Mouse (Mus musculus): ENCODE results near the gene Mgat4b.

Mgat4b gene

DNA sequence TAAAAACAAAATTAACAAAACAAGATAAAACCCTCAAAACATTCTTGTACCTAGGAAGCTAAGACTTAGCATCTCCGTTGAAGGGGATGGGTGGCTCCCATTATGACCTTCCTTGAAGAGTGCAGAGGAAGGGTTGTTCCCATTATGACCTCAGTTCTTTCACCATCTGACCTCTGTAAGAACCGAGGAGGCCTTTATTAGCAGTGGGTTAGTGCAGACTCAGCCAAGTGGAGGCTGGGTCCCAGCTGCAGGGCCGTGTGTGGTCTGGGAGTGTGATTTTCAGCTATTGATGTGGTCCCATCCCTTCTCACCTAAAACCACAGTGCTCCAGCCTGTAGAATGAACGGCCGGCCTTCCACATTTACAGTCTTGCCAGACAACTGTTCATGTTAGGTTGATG lies 34.6 kb downstream of the Mgat4b start:
- DNase-seq (ENCODE audit: extremely low read depth, low read depth): no peak

GRCm38 (mm10) chr11:50248473-50249171 lies 37.9 kb downstream of the Mgat4b start:
- DNase-seq (ENCODE audit: extremely low read depth, low read depth): no peak

GRCm38 (mm10) chr11:50252166-50252565 lies 41.5 kb downstream of the Mgat4b start:
- no peak for DNase-seq (ENCODE audit: extremely low read depth, low read depth)

DNA sequence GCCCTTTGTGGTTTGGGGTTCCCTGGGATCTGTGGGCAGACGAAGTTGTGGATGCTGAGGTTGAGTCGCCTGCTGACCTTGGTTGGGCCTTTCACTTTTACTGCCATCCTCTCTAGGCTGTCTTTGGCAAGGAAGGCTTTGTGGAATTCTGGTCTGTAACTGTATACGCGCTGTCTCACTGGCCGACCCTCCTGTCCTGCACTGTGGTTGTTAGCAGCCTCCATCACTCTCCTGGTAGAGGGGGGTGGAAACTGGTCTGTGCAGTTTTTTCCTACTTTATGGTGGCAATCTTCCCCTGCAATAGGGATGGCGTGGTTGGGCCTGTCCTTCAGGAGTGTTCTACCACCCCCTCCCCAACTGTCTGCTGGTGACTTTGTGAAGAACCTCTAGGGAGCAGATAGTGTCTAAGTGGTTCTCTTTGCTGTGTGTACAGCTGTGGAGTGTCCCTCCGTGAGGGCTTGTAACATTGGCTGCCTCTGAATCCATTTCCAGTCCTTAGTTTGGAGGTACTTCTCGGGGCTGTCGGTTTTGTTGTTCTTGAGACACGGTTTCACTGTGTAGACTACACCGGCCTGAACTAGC lies 42.1 kb downstream of the Mgat4b start:
- no peak for DNase-seq (ENCODE audit: extremely low read depth, low read depth)

DNA sequence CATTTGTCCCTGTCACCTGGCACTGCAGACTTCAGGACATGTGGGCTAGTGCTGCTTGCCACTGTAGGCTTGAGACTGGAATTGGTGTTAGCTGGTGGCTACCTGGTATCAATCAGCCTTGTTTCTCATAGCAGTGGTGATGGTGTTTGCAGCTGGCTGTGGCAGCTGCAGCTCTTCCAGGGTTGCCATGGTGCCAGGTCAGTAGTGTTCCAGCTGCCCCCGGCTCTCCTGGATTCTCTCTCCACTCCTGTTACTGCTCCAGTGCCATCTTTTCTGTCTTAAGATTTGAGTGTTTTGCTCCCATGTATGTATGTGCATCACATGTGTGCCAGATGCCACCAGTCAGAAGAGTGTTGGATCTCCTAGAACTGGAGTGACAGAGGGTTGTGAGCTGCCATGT lies 42.7 kb downstream of the Mgat4b start:
- DNase-seq (ENCODE audit: extremely low read depth, low read depth): no peak

- no peak for DNase-seq (ENCODE audit: extremely low read depth, low read depth)
Observed at GRCm38 (mm10) chr11:50254010-50254580, 43.4 kb downstream of the Mgat4b start.

- DNase-seq (ENCODE audit: extremely low read depth, low read depth): no peak
Observed at GRCm38 (mm10) chr11:50256615-50257014, 45.9 kb downstream of the Mgat4b start.

DNA sequence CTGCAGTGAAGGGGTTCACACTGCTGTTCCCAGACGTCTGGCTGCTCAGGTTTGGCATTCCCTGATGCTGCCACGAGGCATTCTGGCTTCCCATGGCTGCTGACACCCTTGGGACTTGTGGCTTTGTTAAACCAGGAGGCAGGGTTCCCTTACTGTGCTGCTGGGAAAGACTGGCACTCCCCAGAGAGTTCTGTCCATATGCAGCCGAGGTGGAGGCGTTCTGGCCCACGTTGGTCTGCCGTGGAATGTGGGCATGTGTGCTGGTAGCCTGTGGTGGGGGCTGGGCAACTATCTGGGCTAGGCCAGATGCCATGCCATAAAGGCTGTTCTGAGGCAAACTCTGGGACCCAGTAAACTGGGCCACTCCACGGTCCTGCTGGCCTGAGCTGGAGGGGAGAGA lies 47.6 kb downstream of the Mgat4b start:
- DNase-seq (ENCODE audit: extremely low read depth, low read depth): no peak

- no peak for DNase-seq (ENCODE audit: extremely low read depth, low read depth)
Observed at GRCm38 (mm10) chr11:50262020-50262419, 51.3 kb downstream of the Mgat4b start.

DNA sequence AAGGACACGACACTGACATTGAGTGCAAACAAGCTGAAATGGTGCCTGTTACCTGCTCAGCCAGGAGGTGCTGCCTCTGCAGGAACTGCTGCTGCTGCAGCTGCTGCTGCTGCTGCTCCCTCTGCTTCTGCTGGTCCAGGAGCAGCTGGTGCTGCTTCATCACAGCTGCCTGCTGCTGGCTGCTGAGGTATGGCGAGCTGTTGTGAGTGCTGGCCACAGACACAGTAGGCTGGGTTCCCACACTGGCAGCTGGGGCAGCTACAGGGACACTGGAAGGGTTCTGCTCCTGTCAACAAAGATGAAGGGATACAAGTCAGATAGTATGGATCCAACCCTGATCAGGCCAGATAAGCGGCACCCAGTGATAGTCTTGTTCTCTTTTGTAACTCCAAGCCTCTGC lies 52.5 kb downstream of the Mgat4b start:
- no peak for DNase-seq (ENCODE audit: extremely low read depth, low read depth)

GRCm38 (mm10) chr11:50265931-50266330 lies 55.2 kb downstream of the Mgat4b start:
- DNase-seq (ENCODE audit: extremely low read depth, low read depth): no peak

- DNase-seq (ENCODE audit: extremely low read depth, low read depth): no peak
Observed at GRCm38 (mm10) chr11:50266997-50267396, 56.3 kb downstream of the Mgat4b start.

- no peak for DNase-seq (ENCODE audit: extremely low read depth, low read depth)
Observed at GRCm38 (mm10) chr11:50269163-50269562, 58.5 kb downstream of the Mgat4b start.

- DNase-seq (ENCODE audit: extremely low read depth, low read depth): no peak
Observed at GRCm38 (mm10) chr11:50269885-50270284, 59.2 kb downstream of the Mgat4b start.

- DNase-seq (ENCODE audit: extremely low read depth, low read depth): no peak
Observed at GRCm38 (mm10) chr11:50272819-50273218, 62.1 kb downstream of the Mgat4b start.

DNA sequence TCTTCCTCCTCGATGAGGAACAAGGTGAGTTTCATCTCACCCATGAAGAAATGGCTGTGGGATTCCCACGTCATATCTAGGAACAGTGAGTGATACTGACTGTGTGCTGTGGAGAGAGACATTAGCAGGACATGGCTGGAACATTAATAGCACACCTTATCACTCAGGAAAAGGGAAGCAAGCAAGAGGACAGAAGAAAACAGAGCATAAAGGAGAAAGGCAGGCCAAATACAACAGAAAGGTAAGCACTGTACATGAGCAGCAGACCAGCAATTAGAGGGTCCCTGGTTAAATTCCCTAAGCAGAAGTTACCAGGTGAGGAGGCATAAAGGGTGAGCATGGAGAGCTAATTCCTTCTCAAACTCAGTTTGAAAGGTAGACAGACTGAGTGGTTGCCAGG lies 64.4 kb downstream of the Mgat4b start:
- DNase-seq (ENCODE audit: extremely low read depth, low read depth): no peak

DNA sequence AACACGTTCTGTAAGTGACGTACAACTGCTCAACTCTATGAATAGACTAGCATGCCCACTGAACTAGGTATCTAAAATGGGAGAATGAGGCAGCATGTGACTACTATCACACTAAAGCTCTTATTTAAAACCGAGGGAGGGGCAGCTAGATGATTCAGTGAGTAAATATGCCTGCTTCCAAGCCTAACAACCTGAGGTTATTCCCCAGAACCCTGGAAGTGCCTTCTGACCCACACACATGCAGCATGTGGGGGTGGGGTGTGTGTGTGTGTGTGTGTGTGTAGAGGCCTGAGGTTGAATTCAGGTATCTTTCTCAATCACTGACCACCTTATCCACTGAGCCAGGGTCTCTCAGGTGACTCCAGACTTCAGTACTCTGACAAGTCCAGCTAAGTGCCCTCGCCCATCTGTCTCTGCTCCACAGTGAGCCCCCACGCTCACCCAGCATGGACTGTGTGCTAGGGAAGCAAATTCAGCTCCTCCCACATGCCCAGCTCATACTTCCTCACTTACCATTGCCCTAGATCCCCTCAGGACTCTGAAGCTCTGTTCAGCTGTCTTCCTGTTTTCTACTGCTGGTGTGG lies 65.0 kb downstream of the Mgat4b start:
- no peak for DNase-seq (ENCODE audit: extremely low read depth, low read depth)

DNA sequence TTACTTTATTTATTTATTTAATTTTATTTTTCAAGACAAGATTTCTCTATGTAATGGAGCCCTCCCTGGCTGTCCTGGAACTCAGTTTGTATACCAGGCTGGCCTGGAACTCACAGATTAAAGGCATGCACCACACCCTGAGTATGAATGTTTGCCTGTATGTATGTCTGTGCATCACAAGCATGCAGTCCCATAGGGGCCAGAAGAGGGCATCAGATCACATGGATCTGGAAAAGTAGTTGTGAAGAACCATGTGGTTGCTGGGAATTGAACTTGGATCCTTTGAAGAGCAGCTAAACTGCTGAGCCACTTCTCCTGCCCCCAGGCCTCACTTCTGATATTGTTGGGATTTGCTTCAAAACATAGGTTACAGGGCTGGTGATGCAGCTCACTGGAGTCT lies 66.3 kb downstream of the Mgat4b start:
- no peak for DNase-seq (ENCODE audit: extremely low read depth, low read depth)

- DNase-seq (ENCODE audit: extremely low read depth, low read depth): no peak
Observed at GRCm38 (mm10) chr11:50277706-50278105, 67.0 kb downstream of the Mgat4b start.

DNA sequence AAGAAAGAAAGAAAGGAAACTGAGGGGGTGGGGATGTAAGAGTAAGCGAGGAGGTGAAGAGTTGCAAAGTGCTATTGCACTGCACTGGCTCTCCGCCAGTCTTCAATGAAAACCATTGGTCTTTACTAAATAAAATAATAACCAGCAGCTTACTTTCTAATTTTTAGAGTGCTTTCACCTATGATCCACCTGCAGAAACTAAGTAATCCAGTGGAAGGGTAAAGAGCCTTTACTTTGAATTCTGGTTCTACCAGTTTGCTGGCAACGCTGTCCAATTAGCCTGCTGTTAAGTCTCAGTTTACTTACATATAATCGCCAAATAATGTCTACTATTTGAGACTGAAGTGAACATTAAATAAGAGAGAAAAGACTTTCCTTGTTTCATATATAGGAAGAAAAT lies 68.3 kb downstream of the Mgat4b start:
- DNase-seq (ENCODE audit: extremely low read depth, low read depth): no peak

GRCm38 (mm10) chr11:50280053-50280452 lies 69.4 kb downstream of the Mgat4b start:
- DNase-seq (ENCODE audit: extremely low read depth, low read depth): no peak

All from MEL-GATA-1-ER (cell line).